Mouse (Mus musculus): Measurements from ENCODE around the gene Inafm1.
"Not testable (repeated sequence)": the region's sequence is repeated elsewhere in the genome, so short reads cannot be mapped to it uniquely, and the experiment has no call there.

The Inafm1 gene

GRCm38 (mm10) chr7:16273081-16273765, at the start of gene Inafm1:
TSS of gene Inafm1 (minus strand) at chr7:16273617.
- DNase-seq (ENCODE audit: low spot score) = peak; percentile 84

GRCm38 (mm10) chr7:16320479-16320878, 47.1 kb upstream of the Inafm1 start:
- no peak for DNase-seq (ENCODE audit: low spot score)

GRCm38 (mm10) chr7:16319216-16319615, 45.8 kb upstream of the Inafm1 start:
- DNase-seq (ENCODE audit: low spot score) = no peak

- DNase-seq (ENCODE audit: low spot score) = no peak
These were observed 43.7 kb upstream of the Inafm1 start for GRCm38 (mm10) chr7:16317094-16317493.

DNA sequence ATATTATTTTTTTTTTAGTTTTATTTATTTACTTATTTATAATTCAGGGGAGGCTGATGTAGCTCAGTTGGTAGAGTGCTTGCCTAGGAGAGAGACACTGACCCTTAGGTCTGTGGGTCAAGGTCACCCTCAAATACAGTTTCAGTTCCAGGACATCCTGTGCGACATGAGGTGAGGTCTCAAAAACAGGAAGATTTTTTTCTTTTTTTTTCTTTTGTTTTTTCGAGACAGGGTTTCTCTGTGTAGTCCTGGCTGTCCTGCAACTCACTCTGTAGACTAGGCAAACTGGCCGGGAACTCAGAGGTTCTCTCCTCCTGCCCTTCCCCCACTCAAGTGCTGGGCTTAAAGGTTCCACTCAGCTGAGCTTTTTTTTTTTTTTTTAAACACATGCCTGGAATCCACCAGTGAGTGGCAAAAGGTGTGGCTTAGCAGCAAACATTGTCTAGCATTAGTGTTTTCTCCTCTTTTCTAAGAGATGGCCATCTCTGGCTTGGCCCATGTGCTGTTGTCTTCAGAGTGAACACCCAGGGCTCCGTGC, 41.9 kb upstream of the Inafm1 start:
- no peak for DNase-seq (ENCODE audit: low spot score)

DNA sequence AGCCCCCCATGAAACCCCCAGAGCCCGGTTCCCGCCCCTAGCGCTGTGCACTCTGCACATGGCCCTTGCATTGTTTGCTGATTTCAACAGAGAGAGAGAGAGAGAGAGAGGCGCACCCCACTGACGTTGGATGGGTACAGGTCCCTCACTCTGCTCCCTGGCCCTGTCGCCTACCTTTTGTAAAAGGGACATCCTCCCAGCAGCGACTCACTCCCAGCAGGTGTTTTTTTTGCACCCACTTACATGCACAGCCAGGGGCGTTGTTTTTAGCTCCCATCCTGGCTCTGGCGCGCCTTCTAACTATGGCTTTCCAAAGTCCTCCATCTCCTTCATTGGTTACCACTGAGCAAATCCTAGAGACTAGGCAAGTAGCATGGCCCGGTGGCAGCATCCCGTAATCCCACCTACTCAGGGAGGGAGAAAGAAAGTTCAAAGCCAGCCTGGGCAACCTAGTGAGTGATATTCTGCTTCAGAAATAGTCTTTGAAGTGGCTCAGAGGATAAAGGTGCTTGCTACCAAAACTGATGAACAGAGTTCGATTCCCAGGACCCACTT, 40.9 kb upstream of the Inafm1 start:
- no peak for DNase-seq (ENCODE audit: low spot score)

DNA sequence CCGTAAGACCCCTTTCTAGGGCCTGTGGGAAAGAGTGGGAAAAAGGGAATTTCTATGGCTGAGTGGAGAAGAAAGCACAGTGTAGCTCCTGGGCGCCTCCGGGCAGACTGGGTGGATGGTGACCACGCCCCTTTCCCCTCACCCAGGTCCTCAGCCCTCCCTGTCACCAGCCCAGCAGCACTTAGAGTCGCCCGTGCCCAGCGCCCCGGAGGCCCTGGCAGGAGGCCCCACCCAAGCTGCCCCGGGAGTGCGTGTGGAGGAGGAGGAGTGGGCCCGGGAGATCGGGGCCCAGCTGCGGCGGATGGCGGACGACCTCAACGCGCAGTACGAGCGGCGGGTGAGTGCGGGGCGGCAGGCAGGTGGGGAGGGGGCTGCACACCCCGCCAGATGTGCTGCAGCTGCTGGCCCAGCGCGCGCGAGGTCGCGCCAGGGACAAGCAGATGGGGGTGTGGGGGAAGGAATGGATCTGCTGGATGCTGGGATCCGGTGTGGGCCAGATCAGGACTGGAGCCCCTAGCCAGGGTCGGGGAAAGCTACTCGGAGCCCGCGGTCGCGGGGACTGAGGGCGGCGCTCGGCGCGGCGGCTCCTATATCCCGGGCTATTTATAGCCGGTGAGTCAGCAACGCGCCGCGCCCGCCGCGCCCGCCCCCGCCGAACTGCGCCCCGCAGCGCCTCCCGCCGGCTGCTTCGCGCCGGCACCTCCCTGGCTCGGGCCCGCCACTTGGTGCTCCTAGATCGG, 40.2 kb upstream of the Inafm1 start:
- DNase-seq (ENCODE audit: low spot score) = peak; percentile 73

- peak; percentile 35 for DNase-seq (ENCODE audit: low spot score)
These were observed 39.4 kb upstream of the Inafm1 start for GRCm38 (mm10) chr7:16312672-16313311.

DNA sequence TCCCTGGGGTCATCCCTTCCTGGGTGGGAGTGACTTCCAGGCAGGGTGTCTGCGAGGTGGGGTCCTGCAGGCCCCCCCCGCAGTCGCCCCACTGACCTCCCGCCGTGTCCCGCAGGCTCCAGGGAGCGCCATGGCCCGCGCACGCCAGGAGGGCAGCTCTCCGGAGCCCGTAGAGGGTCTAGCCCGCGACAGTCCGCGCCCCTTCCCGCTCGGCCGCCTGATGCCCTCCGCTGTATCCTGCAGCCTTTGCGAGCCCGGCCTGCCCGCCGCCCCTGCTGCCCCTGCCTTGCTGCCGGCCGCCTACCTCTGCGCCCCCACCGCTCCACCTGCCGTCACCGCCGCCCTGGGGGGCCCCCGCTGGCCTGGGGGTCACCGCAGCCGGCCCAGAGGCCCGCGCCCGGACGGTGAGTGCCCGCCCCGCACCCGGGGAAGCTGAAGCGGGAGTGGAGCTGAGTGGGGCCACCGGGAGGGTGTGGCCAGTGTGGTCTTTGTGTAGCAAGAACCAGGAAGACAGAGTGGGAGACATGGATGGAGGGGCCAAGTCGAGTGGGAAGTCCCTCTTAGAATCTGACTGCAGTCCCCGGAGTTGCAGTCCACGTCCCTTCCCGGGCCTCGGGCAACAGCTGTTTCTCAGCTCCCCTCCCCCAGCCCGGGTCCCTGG, 38.7 kb upstream of the Inafm1 start:
- peak; percentile 20 for DNase-seq (ENCODE audit: low spot score)

GRCm38 (mm10) chr7:16311453-16312004, 38.1 kb upstream of the Inafm1 start:
- no peak for DNase-seq (ENCODE audit: low spot score)

- peak; percentile 26 for DNase-seq (ENCODE audit: low spot score)
These were observed 37.4 kb upstream of the Inafm1 start for GRCm38 (mm10) chr7:16310521-16311452.

- DNase-seq (ENCODE audit: low spot score) = peak; percentile 87
These were observed 36.7 kb upstream of the Inafm1 start for GRCm38 (mm10) chr7:16310020-16310520.

GRCm38 (mm10) chr7:16309318-16310019, 36.1 kb upstream of the Inafm1 start:
- DNase-seq (ENCODE audit: low spot score) = peak; percentile 82

- DNase-seq (ENCODE audit: low spot score) = peak; percentile 51
These were observed 35.3 kb upstream of the Inafm1 start for GRCm38 (mm10) chr7:16308555-16309317.

- DNase-seq (ENCODE audit: low spot score) = not testable (repeated sequence)
These were observed 34.7 kb upstream of the Inafm1 start, which contains the start of gene Bbc3 for GRCm38 (mm10) chr7:16308093-16308492. TSS of gene Bbc3 (plus strand) at chr7:16308393.

- not testable (repeated sequence) for DNase-seq (ENCODE audit: low spot score)
These were observed 33.7 kb upstream of the Inafm1 start for GRCm38 (mm10) chr7:16307141-16307540.

GRCm38 (mm10) chr7:16299419-16300035, 26.1 kb upstream of the Inafm1 start:
- peak; percentile 31 for DNase-seq (ENCODE audit: low spot score)

DNA sequence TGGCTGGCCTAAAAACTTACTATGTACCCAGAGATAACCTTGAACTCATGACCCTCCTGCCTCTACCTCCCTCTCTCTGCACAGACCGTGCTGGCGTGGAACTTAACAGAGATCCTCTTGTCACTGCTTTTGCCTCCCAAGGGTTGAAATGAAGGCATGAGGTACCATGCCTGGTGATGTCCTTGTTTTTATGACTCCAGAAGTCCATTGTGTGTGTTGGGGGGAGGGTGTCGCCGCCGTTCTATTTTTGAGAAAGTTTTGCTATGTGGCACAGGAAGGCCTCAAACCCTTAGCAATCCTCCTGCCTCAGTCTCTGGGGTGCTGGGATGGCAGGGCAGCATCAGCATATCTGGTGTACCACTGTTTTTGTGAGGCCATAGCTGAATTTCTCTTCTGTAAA, 25.5 kb upstream of the Inafm1 start:
- DNase-seq (ENCODE audit: low spot score) = no peak

Data from spleen, adult 12 weeks (tissue).